Mouse (Mus musculus) ES-Bruce4 (cell line): ENCODE measurements around the gene Sgcd.

ENCODE experiments used
- CTCF ChIP-seq: IDR thresholded peaks from one replicate; pipeline ENCODE4 v1.8.1; 2011; ENCODE audit warnings: low read depth, low read length
- EP300 ChIP-seq: IDR thresholded peaks from 2 replicates; pipeline ENCODE4 v1.6.1; 2011; ENCODE audit warnings: low read depth, low read length; ENCODE audit not compliant: insufficient read depth

- TF ChIP-seq CTCF = no peak
- TF ChIP-seq EP300 = no peak
These were observed 222.9 kb downstream of the Sgcd start for GRCm38 (mm10) chr11:47765859-47766258.
